Mouse (Mus musculus) testis, adult 2 months (tissue): Measurements from ENCODE around the gene Nudcd3. TPM values are rescaled to one million over a fixed set of nuclear protein-coding genes. Genes with fewer than 3 reads are reported as not detected.

Experiments used
- H3K27ac ChIP-seq: fragments of 200-500 bp; 2 replicates; pipeline ENCODE4 v1.5.1; 2012; ENCODE audit warnings: low read depth, low read length; ENCODE audit not compliant: control insufficient read depth, insufficient read depth
- H3K27me3 ChIP-seq: fragments of 200-500 bp; 2 replicates; pipeline ENCODE4 v1.6.1; 2012; ENCODE audit warnings: mild to moderate bottlenecking, low read length, moderate library complexity; ENCODE audit not compliant: control insufficient read depth, insufficient read depth
- H3K36me3 ChIP-seq: fragments of 200-500 bp; 2 replicates; pipeline ENCODE4 v1.6.1; 2012; ENCODE audit warnings: mild to moderate bottlenecking, low read length; ENCODE audit not compliant: control insufficient read depth, insufficient read depth
- H3K4me1 ChIP-seq: fragments of 200-500 bp; 2 replicates; pipeline ENCODE4 v1.6.1; 2012; ENCODE audit warnings: low read length; ENCODE audit not compliant: control insufficient read depth, insufficient read depth
- H3K4me3 ChIP-seq: fragments of 200-500 bp; 2 replicates; pipeline ENCODE4 v1.5.1; 2012; ENCODE audit warnings: low read depth, mild to moderate bottlenecking, low read length, moderate library complexity, mixed read lengths; ENCODE audit not compliant: control insufficient read depth
- CTCF ChIP-seq: fragments of 200-500 bp; IDR thresholded peaks from 2 replicates; pipeline ENCODE4 v1.5.1; 2012; ENCODE audit warnings: low read depth, mild to moderate bottlenecking, inconsistent platforms, low read length, moderate library complexity; ENCODE audit not compliant: control insufficient read depth, insufficient read depth, insufficient replicate concordance
- POLR2A ChIP-seq: fragments of 200-500 bp; IDR thresholded peaks from 2 replicates; pipeline ENCODE4 v1.6.1; 2012; ENCODE audit warnings: low read depth, mild to moderate bottlenecking, inconsistent platforms, low read length, moderate library complexity; ENCODE audit not compliant: control insufficient read depth
- polyA plus RNA-seq: library from polyadenylated mRNA; depleted of rRNA; stranded (reverse); fragments of >200 nt; gene quantifications from 2 replicates; pipeline ENCODE4 v1.2.3, GENCODE M21; 2012

Gene Nudcd3
- polyA plus RNA-seq, 1 experiment, result 23.5 TPM

- H3K27me3 ChIP-seq, result no peaks in the 10 kb centered on the region
- TF ChIP-seq POLR2A (no peak), CTCF (no peak)
- H3K4me1 ChIP-seq, result no peaks in the 10 kb centered on the region
- no peak overlapping the region for H3K27ac ChIP-seq
- H3K36me3 ChIP-seq, result no peaks in the 10 kb centered on the region
- H3K4me3 ChIP-seq, result no peak overlapping the region
These were observed 113.2 kb downstream of the Nudcd3 start for GRCm38 (mm10) chr11:6086991-6087390.

GRCm38 (mm10) chr11:6078737-6079136 lies 121.5 kb downstream of the Nudcd3 start:
- Histone ChIP-seq H3K27me3 (no peaks in the 10 kb centered on the region), H3K36me3 (no peaks in the 10 kb centered on the region), H3K4me1 (no peaks in the 10 kb centered on the region), H3K4me3 (no peak overlapping the region), H3K27ac (no peak overlapping the region)
- TF ChIP-seq POLR2A, result no peak
- no peak for TF ChIP-seq CTCF

GRCm38 (mm10) chr11:6075618-6076066 lies 124.6 kb downstream of the Nudcd3 start:
- H3K4me3 ChIP-seq, result no peak overlapping the region
- no peaks in the 10 kb centered on the region for H3K36me3 ChIP-seq
- H3K4me1 ChIP-seq, result no peaks in the 10 kb centered on the region
- TF ChIP-seq CTCF, result no peak
- TF ChIP-seq POLR2A, result no peak
- H3K27ac ChIP-seq, result no peak overlapping the region
- no peaks in the 10 kb centered on the region for H3K27me3 ChIP-seq

- TF ChIP-seq POLR2A, result no peak
- TF ChIP-seq CTCF, result no peak
- Histone ChIP-seq H3K27ac (no peak overlapping the region), H3K4me3 (peak overlapping the region; percentile 27; the same call in 1 of the 2 replicates)
These were observed 131.8 kb downstream of the Nudcd3 start for GRCm38 (mm10) chr11:6068181-6068957.

GRCm38 (mm10) chr11:6067160-6067559 lies 133.1 kb downstream of the Nudcd3 start:
- TF ChIP-seq POLR2A (no peak), CTCF (no peak)
- H3K36me3 ChIP-seq, result no peaks in the 10 kb centered on the region
- H3K27me3 ChIP-seq, result no peaks in the 10 kb centered on the region
- H3K4me3 ChIP-seq, result no peak overlapping the region
- H3K4me1 ChIP-seq, result peaks cover 21% of the 10 kb centered on the region
- no peak overlapping the region for H3K27ac ChIP-seq

More at GRCm38 (mm10) chr11:6068181-6068957, 131.8 kb downstream of the Nudcd3 start:
- no peaks in the 10 kb centered on the region for H3K36me3 ChIP-seq
- no peaks in the 10 kb centered on the region for H3K27me3 ChIP-seq
- peaks cover 21% of the 10 kb centered on the region for H3K4me1 ChIP-seq

- no peaks in the 10 kb centered on the region for H3K36me3 ChIP-seq
- H3K27me3 ChIP-seq, result no peaks in the 10 kb centered on the region
- peaks cover 21% of the 10 kb centered on the region for H3K4me1 ChIP-seq
- H3K27ac ChIP-seq, result no peak within 1 kb of the TSS
- no peak for TF ChIP-seq POLR2A
- no peak for TF ChIP-seq CTCF
- peak within 1 kb of the TSS; percentile 83 for H3K4me3 ChIP-seq
These were observed 134.0 kb downstream of the Nudcd3 start, which contains the start of gene Camk2b for GRCm38 (mm10) chr11:6066176-6066575. TSS of gene Camk2b (minus strand) at chr11:6066362.

GRCm38 (mm10) chr11:6065551-6066121 lies 134.6 kb downstream of the Nudcd3 start:
- no peak overlapping the region for H3K27ac ChIP-seq
- TF ChIP-seq POLR2A (no peak), CTCF (no peak)
- H3K27me3 ChIP-seq, result no peaks in the 10 kb centered on the region
- H3K4me3 ChIP-seq, result peak overlapping the region; percentile 83
- H3K36me3 ChIP-seq, result no peaks in the 10 kb centered on the region
- H3K4me1 ChIP-seq, result peaks cover 21% of the 10 kb centered on the region
